Mouse (Mus musculus) myocyte (in vitro differentiated cells): ENCODE results near the gene Plcb1. TPM values are rescaled to one million over a fixed set of nuclear protein-coding genes. Genes with fewer than 3 reads are reported as not detected.

Experiments used
- H3K27me3 ChIP-seq: one replicate; pipeline ENCODE4 v1.6.1; 2011; ENCODE audit not compliant: control insufficient read depth, insufficient read depth, insufficient read length
- H3K36me3 ChIP-seq: one replicate; pipeline ENCODE4 v1.6.1; 2011; ENCODE audit not compliant: control insufficient read depth, insufficient read depth
- H3K4me2 ChIP-seq: one replicate; pipeline ENCODE4 v1.6.1; 2011; ENCODE audit warnings: low read depth, control low read depth
- H3K4me3 ChIP-seq: one replicate; pipeline ENCODE4 v1.5.1; 2011; ENCODE audit warnings: mild to moderate bottlenecking, control low read depth, moderate library complexity
- H3K79me2 ChIP-seq: one replicate; pipeline ENCODE4 v1.6.1; 2011; ENCODE audit not compliant: control insufficient read depth, insufficient read depth
- H3ac ChIP-seq: one replicate; pipeline ENCODE4 v1.6.1; 2011; ENCODE audit not compliant: control insufficient read depth, insufficient read length
- CEBPB ChIP-seq: IDR thresholded peaks from 2 replicates; pipeline ENCODE4 v1.6.1; 2011; ENCODE audit warnings: mild to moderate bottlenecking, moderate library complexity; ENCODE audit not compliant: poor library complexity, insufficient read depth, severe bottlenecking
- E2F4 ChIP-seq: IDR thresholded peaks from one replicate; pipeline ENCODE4 v1.6.1; 2011; ENCODE audit warnings: mild to moderate bottlenecking, control low read depth, moderate library complexity; ENCODE audit not compliant: insufficient read depth
- MAX ChIP-seq: IDR thresholded peaks from one replicate; pipeline ENCODE4 v1.6.1; 2011; ENCODE audit warnings: low read depth, mild to moderate bottlenecking, control low read depth
- MYOD1 ChIP-seq, 3 experiments: IDR thresholded peaks; one replicate each; pipeline ENCODE4 v1.6.1; 2011; ENCODE audit warnings: control low read depth in 2 of 3, low read depth in 2 of 3, mild to moderate bottlenecking in 2 of 3, moderate library complexity in 1 of 3; ENCODE audit not compliant: insufficient read length in 2 of 3, control insufficient read depth in 1 of 3
- MYOG ChIP-seq, 3 experiments: IDR thresholded peaks; one replicate each; pipeline ENCODE4 v1.6.1; 2011; ENCODE audit warnings: control low read depth in 2 of 3, low read depth in 2 of 3, mild to moderate bottlenecking in 2 of 3; ENCODE audit not compliant: insufficient read length in 2 of 3, control insufficient read depth in 1 of 3, insufficient read depth in 1 of 3
- POLR2A ChIP-seq: IDR thresholded peaks from one replicate; pipeline ENCODE4 v1.6.1; 2011; ENCODE audit warnings: low read depth, mild to moderate bottlenecking, control low read depth, moderate library complexity; ENCODE audit not compliant: insufficient read length
- POLR2AphosphoS2 ChIP-seq: IDR thresholded peaks from one replicate; pipeline ENCODE4 v1.6.1; 2011; ENCODE audit warnings: low read depth, control low read depth; ENCODE audit not compliant: insufficient read length
- REST ChIP-seq: IDR thresholded peaks from one replicate; pipeline ENCODE4 v1.6.1; 2011; ENCODE audit warnings: mild to moderate bottlenecking, control low read depth, moderate library complexity; ENCODE audit not compliant: insufficient read depth, insufficient read length
- SRF ChIP-seq: IDR thresholded peaks from one replicate; pipeline ENCODE4 v1.6.1; 2011; ENCODE audit warnings: low read depth; ENCODE audit not compliant: control insufficient read depth, insufficient read length
- TCF12 ChIP-seq: IDR thresholded peaks from one replicate; pipeline ENCODE4 v1.6.1; 2011; ENCODE audit warnings: mild to moderate bottlenecking, control low read depth; ENCODE audit not compliant: poor library complexity, insufficient read depth, severe bottlenecking
- TCF3 ChIP-seq: IDR thresholded peaks from one replicate; pipeline ENCODE4 v1.6.1; 2011; ENCODE audit warnings: low read depth, control low read depth; ENCODE audit not compliant: insufficient read length
- USF1 ChIP-seq: IDR thresholded peaks from one replicate; pipeline ENCODE4 v1.6.1; 2011; ENCODE audit warnings: low read depth, mild to moderate bottlenecking, control low read depth, moderate library complexity
- polyA plus RNA-seq: library from polyadenylated mRNA; unstranded; fragments of >200 nt; fragmentation: generic; extraction: Trizol; gene quantifications from one replicate; pipeline ENCODE4 v1.2.1, GENCODE M21; 2012; ENCODE audit warnings: missing spikeins

Plcb1 gene
- polyA plus RNA-seq, 1 experiment = 0.76 TPM

GRCm38 (mm10) chr2:134792926-134793325 is 7.1 kb downstream of the Plcb1 start:
- Histone ChIP-seq H3K27me3 (no peaks in the 10 kb centered on the region), H3K79me2 (no peaks in the 10 kb centered on the region), H3K4me3 (no peak overlapping the region), H3K4me2 (no peak overlapping the region), H3ac (no peak overlapping the region), H3K36me3 (no peaks in the 10 kb centered on the region)
- TF ChIP-seq USF1 = no peak
- no peak for TF ChIP-seq REST
- no peak for TF ChIP-seq E2F4
- TF ChIP-seq MYOG (IDR thresholded peaks at IDR 0.05; ENCODE audit: control insufficient read depth in 1 of 3, insufficient read depth in 1 of 3, insufficient read length in 2 of 3, low read depth in 2 of 3) = no peak
- no peak for TF ChIP-seq POLR2A
- no peak for TF ChIP-seq TCF12
- no peak for TF ChIP-seq SRF
- no peak for TF ChIP-seq TCF3
- no peak for TF ChIP-seq MYOD1 (IDR thresholded peaks at IDR 0.05; ENCODE audit: control insufficient read depth in 1 of 3, insufficient read length in 2 of 3, low read depth in 2 of 3)
- no peak for TF ChIP-seq MAX
- no peak for TF ChIP-seq CEBPB
- TF ChIP-seq POLR2AphosphoS2 = no peak

GRCm38 (mm10) chr2:134800226-134800625 is 14.4 kb downstream of the Plcb1 start:
- no peak overlapping the region for H3ac ChIP-seq
- no peaks in the 10 kb centered on the region for H3K36me3 ChIP-seq
- no peaks in the 10 kb centered on the region for H3K27me3 ChIP-seq
- H3K4me2 ChIP-seq = peak overlapping the region; percentile 13
- TF ChIP-seq SRF (no peak), MAX (no peak), POLR2AphosphoS2 (no peak), REST (no peak), TCF3 (no peak), E2F4 (no peak), MYOD1 (IDR thresholded peaks at IDR 0.05; ENCODE audit: control insufficient read depth in 1 of 3, insufficient read length in 2 of 3, low read depth in 2 of 3) (no peak)
- H3K4me3 ChIP-seq = no peak overlapping the region
- H3K79me2 ChIP-seq = no peaks in the 10 kb centered on the region

- Histone ChIP-seq H3K4me3 (no peak overlapping the region), H3K79me2 (no peaks in the 10 kb centered on the region), H3K27me3 (no peaks in the 10 kb centered on the region), H3K36me3 (no peaks in the 10 kb centered on the region), H3ac (no peak overlapping the region), H3K4me2 (no peak overlapping the region)
- TF ChIP-seq POLR2A = no peak
- TF ChIP-seq CEBPB = no peak
- TF ChIP-seq MYOG (IDR thresholded peaks at IDR 0.05; ENCODE audit: control insufficient read depth in 1 of 3, insufficient read depth in 1 of 3, insufficient read length in 2 of 3, low read depth in 2 of 3) = no peak
- no peak for TF ChIP-seq TCF3
- TF ChIP-seq REST = no peak
Measured at GRCm38 (mm10) chr2:134816383-134816782, 30.5 kb downstream of the Plcb1 start.

- TF ChIP-seq REST (no peak), SRF (no peak), MAX (no peak), POLR2AphosphoS2 (no peak), E2F4 (no peak), USF1 (no peak), TCF12 (no peak), MYOG (IDR thresholded peaks at IDR 0.05; ENCODE audit: control insufficient read depth in 1 of 3, insufficient read depth in 1 of 3, insufficient read length in 2 of 3, low read depth in 2 of 3) (no peak), POLR2A (no peak), TCF3 (no peak), MYOD1 (IDR thresholded peaks at IDR 0.05; ENCODE audit: control insufficient read depth in 1 of 3, insufficient read length in 2 of 3, low read depth in 2 of 3) (no peak), CEBPB (no peak)
- H3K27me3 ChIP-seq = no peaks in the 10 kb centered on the region
- H3K4me2 ChIP-seq = no peak overlapping the region
- H3ac ChIP-seq = no peak overlapping the region
- H3K36me3 ChIP-seq = no peaks in the 10 kb centered on the region
- no peak overlapping the region for H3K4me3 ChIP-seq
- no peaks in the 10 kb centered on the region for H3K79me2 ChIP-seq
Measured at GRCm38 (mm10) chr2:134817058-134817840, 31.4 kb downstream of the Plcb1 start.

- TF ChIP-seq TCF12 = no peak
- no peak for TF ChIP-seq POLR2A
- no peak for TF ChIP-seq POLR2AphosphoS2
- no peak for TF ChIP-seq MYOG (IDR thresholded peaks at IDR 0.05; ENCODE audit: control insufficient read depth in 1 of 3, insufficient read depth in 1 of 3, insufficient read length in 2 of 3, low read depth in 2 of 3)
- no peak for TF ChIP-seq REST
- TF ChIP-seq CEBPB = no peak
- TF ChIP-seq E2F4 = no peak
- no peak overlapping the region for H3K4me2 ChIP-seq
- no peak overlapping the region for H3ac ChIP-seq
- H3K36me3 ChIP-seq = no peaks in the 10 kb centered on the region
- no peak overlapping the region for H3K4me3 ChIP-seq
- H3K27me3 ChIP-seq = no peaks in the 10 kb centered on the region
- no peaks in the 10 kb centered on the region for H3K79me2 ChIP-seq
Measured at GRCm38 (mm10) chr2:134821176-134821575, 35.3 kb downstream of the Plcb1 start.
